Mouse (Mus musculus) E14TG2a.4 (cell line): ENCODE measurements around the gene Hdac10.

Source experiments
- CTCF ChIP-seq: conservative IDR thresholded peaks from 2 replicates; pipeline ENCODE4 v1.5.1; 2014; ENCODE audit warnings: low read length
- NANOG ChIP-seq: IDR thresholded peaks from 2 replicates; pipeline ENCODE4 v1.6.1; 2014; ENCODE audit warnings: borderline replicate concordance, low read length, mixed read lengths
- POU5F1 ChIP-seq: IDR thresholded peaks from 2 replicates; pipeline ENCODE4 v1.6.1; 2014; ENCODE audit warnings: low read length, borderline replicate concordance

DNA sequence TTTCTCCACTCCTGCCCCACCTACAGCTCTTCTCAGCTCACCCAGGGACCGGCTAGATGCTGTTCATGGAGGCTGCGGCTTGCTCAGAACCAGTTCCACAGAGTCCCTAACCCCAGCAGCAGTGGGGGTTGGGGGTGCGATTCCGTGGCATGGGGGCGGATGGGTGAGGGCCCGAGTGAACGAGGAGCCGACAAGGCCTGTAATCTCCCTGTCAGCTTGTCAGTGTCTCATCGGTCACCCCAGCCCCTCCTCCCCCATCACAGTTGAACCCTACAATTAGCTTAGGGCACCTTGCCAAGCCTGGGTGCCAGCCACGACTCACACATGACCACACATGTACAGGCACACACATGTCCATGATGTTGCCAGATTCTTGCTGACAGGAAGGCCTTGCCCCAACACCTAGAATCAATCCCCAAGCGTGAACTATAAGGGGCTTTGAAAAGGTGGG is 46.4 kb upstream of the Hdac10 start:
- TF ChIP-seq CTCF (no peak), POU5F1 (no peak), NANOG (no peak)
